ENCODE assay signal across 8 mouse cellular contexts in genomic region chr11:74831606-74832451, GRCm38 (mm10). TPM values are rescaled to one million over a fixed set of nuclear protein-coding genes. Genes with fewer than 3 reads are reported as not detected.
DNase-seq lines count a peak whose midpoint lies in the region; ATAC-seq and TF ChIP-seq lines count a peak whose summit lies in the region.

No protein-coding gene starts in this region.

- under 1% methylated on average over 59 of the region's 61 CpGs for WGBS in forebrain, embryonic 14.5 days
- WGBS in neural tube, embryonic 15.5 days: under 1% methylated on average over 61 of the region's 61 CpGs

- intact Hi-C loops in heart, postnatal 14 days (cut with DNase I): no loop called here

- ATAC-seq in cerebellum, adult (ENCODE audit: insufficient number of reproducible peaks, low FRiP score, low TSS enrichment): peak; percentile 37; the same call in 1 of the 2 replicates
- ATAC-seq in forebrain, embryonic 14.5 days: peak; percentile 75
- ATAC-seq in neural tube, embryonic 15.5 days (ENCODE audit: low FRiP score): peak; percentile 74

- TF ChIP-seq CTCF in ES-Bruce4 (IDR thresholded peaks at IDR 0.05; ENCODE audit: low read depth, low read length): no peak

- peak overlapping the region; percentile 74 for H3K4me3 ChIP-seq in ES-Bruce4 (ENCODE audit: low read depth, low read length)
- peak overlapping the region; percentile 94 for H3K4me3 ChIP-seq in forebrain, embryonic 14.5 days (ENCODE audit: low read depth, low read length)
- H3K4me3 ChIP-seq in neural tube, embryonic 15.5 days (replicated peaks): peak overlapping the region; percentile 99

- peak; percentile 98 for DNase-seq in forebrain, embryonic 14.5 days (ENCODE audit: low spot score)
- DNase-seq in heart, postnatal 14 days: peak; percentile 99 to 100
- DNase-seq in layer of hippocampus, adult 11-12 months (ENCODE audit: low spot score): peak; percentile 98
- peak; percentile 99 to 100 for DNase-seq in lung, adult 18-20 months
- peak; percentile 97 for DNase-seq in testis, postnatal 14 days (ENCODE audit: low spot score)

- TF ChIP-seq EP300 in ES-Bruce4 (IDR thresholded peaks at IDR 0.05; ENCODE audit: insufficient read depth, low read depth, low read length): peak; percentile 62

- H3K4me2 ChIP-seq in forebrain, embryonic 14.5 days (ENCODE audit: low read length): peak overlapping the region; percentile 69
- peak overlapping the region; percentile 90 for H3K4me2 ChIP-seq in neural tube, embryonic 15.5 days

- H3K9me3 ChIP-seq in ES-Bruce4 (replicated peaks; ENCODE audit: control insufficient read depth, insufficient read depth, low read length, poor library complexity, severe bottlenecking): no peaks in the 10 kb centered on the region
- no peaks in the 10 kb centered on the region for H3K9me3 ChIP-seq in forebrain, embryonic 14.5 days (replicated peaks; ENCODE audit: control insufficient read depth, low read length)
- no peaks in the 10 kb centered on the region for H3K9me3 ChIP-seq in neural tube, embryonic 15.5 days (replicated peaks)

- H3K9ac ChIP-seq in ES-Bruce4 (ENCODE audit: low read depth, poor library complexity, severe bottlenecking): peak overlapping the region; percentile 87
- peak overlapping the region; percentile 91 for H3K9ac ChIP-seq in forebrain, embryonic 14.5 days (ENCODE audit: low read length)
- H3K9ac ChIP-seq in neural tube, embryonic 15.5 days (replicated peaks): peak overlapping the region; percentile 94

- peaks cover 13% of the 10 kb centered on the region for H3K4me1 ChIP-seq in ES-Bruce4 (ENCODE audit: control insufficient read depth, insufficient read depth, low read length)
- H3K4me1 ChIP-seq in forebrain, embryonic 14.5 days (ENCODE audit: control insufficient read depth, insufficient read depth, low read length): peaks cover 15% of the 10 kb centered on the region
- peaks cover 55% of the 10 kb centered on the region for H3K4me1 ChIP-seq in neural tube, embryonic 15.5 days

- no peaks in the 10 kb centered on the region for H3K36me3 ChIP-seq in ES-Bruce4 (ENCODE audit: control insufficient read depth, insufficient read depth, low read length, poor library complexity, severe bottlenecking)
- peaks cover 4% of the 10 kb centered on the region; the same call in 1 of the 2 replicates for H3K36me3 ChIP-seq in forebrain, embryonic 14.5 days (ENCODE audit: control insufficient read depth, insufficient read depth, low read length)
- no peaks in the 10 kb centered on the region for H3K36me3 ChIP-seq in neural tube, embryonic 15.5 days

- H3K27me3 ChIP-seq in ES-Bruce4 (ENCODE audit: control insufficient read depth, insufficient read depth, low read length, poor library complexity, severe bottlenecking): no peaks in the 10 kb centered on the region
- no peaks in the 10 kb centered on the region for H3K27me3 ChIP-seq in forebrain, embryonic 14.5 days (replicated peaks; ENCODE audit: control insufficient read depth, insufficient read depth, low read length)
- H3K27me3 ChIP-seq in neural tube, embryonic 15.5 days (replicated peaks): no peaks in the 10 kb centered on the region

- TF ChIP-seq POLR2A in ES-Bruce4 (IDR thresholded peaks at IDR 0.05; ENCODE audit: insufficient read depth, low read length): peak; percentile 89

- peak overlapping the region; percentile 16 for H3K27ac ChIP-seq in ES-Bruce4 (ENCODE audit: insufficient read depth, low read length)
- H3K27ac ChIP-seq in forebrain, embryonic 14.5 days (ENCODE audit: low read depth, low read length): peak overlapping the region; percentile 90
- H3K27ac ChIP-seq in neural tube, embryonic 15.5 days (replicated peaks): peak overlapping the region; percentile 97

RNA-seq across cellular contexts. Expression of gene Mnt, which starts 1.1 kb away (rescaled TPM):
- polyA plus RNA-seq in ES-Bruce4 (2011; ENCODE audit: insufficient read depth, insufficient read length, low read depth, missing spikeins): 15.4 and 17.1 TPM in 2 replicates
- polyA plus RNA-seq in forebrain, embryonic 14.5 days (2014; fragmentation: Nextera tagmentation; extraction: Ambion mirVana): 6.8 and 7.6 TPM in 2 replicates
- total RNA-seq in heart, postnatal 14 days (2021): 10 to 100 TPM; 10.5 to 11.6 TPM
- polyA plus RNA-seq in neural tube, embryonic 15.5 days (2015; fragmentation: Nextera tagmentation; extraction: Ambion mirVana): 7.0 and 7.3 TPM in 2 replicates

Comparison
In these comparisons a context has a peak if more than half of its experiments do, and no peak if none do; other contexts are left out.
1. Peak in every context shown above with its lines: DNase-seq, ATAC-seq, H3K4me3 ChIP-seq and H3K27ac ChIP-seq.
2. H3K27ac ChIP-seq: peak in every context shown above with its lines; median percentile 97 in neural tube, embryonic 15.5 days; 90 in forebrain, embryonic 14.5 days; 16 in ES-Bruce4.